ENCODE assay signal across 26 mouse cellular contexts in genomic region chr4:22787866-22788265, GRCm38 (mm10).
"Had no signal": no experiment of that assay in that cellular context is flagged by ENCODE, and none has a peak within 500 bp of the region (broad histone marks: within the 10 kb centered on the region; RNA-seq: fewer than 3 reads in every experiment).

No protein-coding gene starts in this region.

- DNase-seq: cerebellum, adult 2 months; cerebellum, adult 8-10 months; cerebellum, adult 9-10 months; cerebellum, adult 9-11 months; cerebellum, postnatal 10 days; cerebellum, postnatal 14 days; cerebellum, postnatal 25 days; cerebellum, postnatal 36 days; embryo, embryonic 11 days; forebrain, postnatal 0 days; gastrocnemius, adult 2 months; gastrocnemius, postnatal 14 days; gastrocnemius, postnatal 25 days; gastrocnemius, postnatal 36 days; heart, adult 11 months; heart, adult 18-20 months; heart, adult 2 months had no signal

- ATAC-seq: forebrain, embryonic 14.5 days; forebrain, embryonic 15.5 days; forebrain, embryonic 16.5 days; forebrain, postnatal 0 days had no signal

- H3K9me3 ChIP-seq: embryonic facial prominence, embryonic 10.5 days; embryonic facial prominence, embryonic 12.5 days; embryonic facial prominence, embryonic 13.5 days; embryonic facial prominence, embryonic 15.5 days; forebrain, embryonic 10.5 days; forebrain, embryonic 15.5 days had no signal

- H3K9ac ChIP-seq: embryonic facial prominence, embryonic 12.5 days; embryonic facial prominence, embryonic 13.5 days; embryonic facial prominence, embryonic 15.5 days; forebrain, embryonic 15.5 days; forebrain, postnatal 0 days had no signal

- H3K4me1 ChIP-seq: embryonic facial prominence, embryonic 10.5 days; embryonic facial prominence, embryonic 12.5 days; embryonic facial prominence, embryonic 13.5 days; embryonic facial prominence, embryonic 15.5 days; forebrain, embryonic 10.5 days; forebrain, embryonic 15.5 days had no signal

- H3K27ac ChIP-seq: embryonic facial prominence, embryonic 10.5 days; embryonic facial prominence, embryonic 12.5 days; embryonic facial prominence, embryonic 13.5 days; embryonic facial prominence, embryonic 15.5 days; forebrain, embryonic 10.5 days; forebrain, embryonic 15.5 days; gastrocnemius, adult 2 months; heart, adult 2 months had no signal

- H3K4me3 ChIP-seq: embryonic facial prominence, embryonic 10.5 days; embryonic facial prominence, embryonic 12.5 days; embryonic facial prominence, embryonic 13.5 days; embryonic facial prominence, embryonic 15.5 days; erythroblast, embryonic 14.5 days; forebrain, embryonic 10.5 days; forebrain, embryonic 15.5 days; gastrocnemius, adult 2 months; heart, adult 2 months had no signal

- H3K36me3 ChIP-seq: embryonic facial prominence, embryonic 10.5 days; embryonic facial prominence, embryonic 12.5 days; embryonic facial prominence, embryonic 13.5 days; embryonic facial prominence, embryonic 15.5 days; forebrain, embryonic 10.5 days; forebrain, embryonic 15.5 days had no signal

- H3K27me3 ChIP-seq: embryonic facial prominence, embryonic 12.5 days; embryonic facial prominence, embryonic 13.5 days; embryonic facial prominence, embryonic 15.5 days; forebrain, embryonic 15.5 days had no signal

- H3K4me2 ChIP-seq: embryonic facial prominence, embryonic 12.5 days; embryonic facial prominence, embryonic 13.5 days; embryonic facial prominence, embryonic 15.5 days; forebrain, embryonic 15.5 days had no signal
